Mouse (Mus musculus) testis, adult 2 months (tissue): ENCODE results near the gene Olfr283.

Experiments
- CTCF ChIP-seq: fragments of 200-500 bp; IDR thresholded peaks from 2 replicates; pipeline ENCODE4 v1.5.1; 2012; ENCODE audit warnings: low read depth, mild to moderate bottlenecking, inconsistent platforms, low read length, moderate library complexity; ENCODE audit not compliant: control insufficient read depth, insufficient read depth, insufficient replicate concordance
- POLR2A ChIP-seq: fragments of 200-500 bp; IDR thresholded peaks from 2 replicates; pipeline ENCODE4 v1.6.1; 2012; ENCODE audit warnings: low read depth, mild to moderate bottlenecking, inconsistent platforms, low read length, moderate library complexity; ENCODE audit not compliant: control insufficient read depth

DNA sequence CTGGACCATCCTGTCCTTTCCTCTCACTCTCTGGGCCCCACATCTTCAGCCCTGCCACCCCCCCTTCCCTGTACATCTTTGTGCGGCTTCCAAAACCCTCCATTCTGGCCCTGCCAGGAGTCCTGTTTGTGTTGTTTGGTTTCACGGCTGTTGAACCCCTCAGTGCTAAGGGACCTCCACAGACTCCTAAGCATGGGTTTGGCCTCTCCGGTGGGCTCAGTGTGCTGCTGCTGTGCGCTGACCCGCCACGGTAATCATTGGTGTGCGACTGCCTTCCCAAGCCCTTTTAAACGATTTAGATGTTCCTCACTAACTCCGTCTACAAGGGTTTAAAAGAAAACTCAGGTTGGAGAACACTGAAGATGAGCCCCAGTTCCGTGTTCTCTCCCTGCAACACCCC lies 21.6 kb upstream of the Olfr283 start:
- TF ChIP-seq POLR2A = no peak
- no peak for TF ChIP-seq CTCF
